Mouse (Mus musculus) CH12.LX (cell line): Measurements from ENCODE around the gene Fam20a.

Experiments used
- CHD2 ChIP-seq: IDR thresholded peaks from 2 replicates; pipeline ENCODE4 v1.6.1; 2011; ENCODE audit warnings: low read length, improper control_type of control experiment
- CTCF ChIP-seq, 2 experiments: IDR thresholded peaks in 1 of 2; conservative IDR thresholded peaks in 1 of 2; 2 replicates each; pipeline ENCODE4 v1.5.1; 2011 to 2012; ENCODE audit warnings: low read depth in 2 of 2, low read length in 2 of 2, improper control_type of control experiment in 1 of 2, inconsistent platforms in 1 of 2, mild to moderate bottlenecking in 1 of 2, moderate library complexity in 1 of 2
- MAX ChIP-seq: IDR thresholded peaks from 2 replicates; pipeline ENCODE4 v1.6.1; 2011; ENCODE audit warnings: low read length, improper control_type of control experiment
- MXI1 ChIP-seq: IDR thresholded peaks from 2 replicates; pipeline ENCODE4 v1.6.1; 2011; ENCODE audit warnings: mild to moderate bottlenecking, low read depth, low read length, improper control_type of control experiment
- SIN3A ChIP-seq: IDR thresholded peaks from 2 replicates; pipeline ENCODE4 v1.6.1; 2012; ENCODE audit warnings: low read length, improper control_type of control experiment, inconsistent platforms
- USF2 ChIP-seq: conservative IDR thresholded peaks from 2 replicates; pipeline ENCODE4 v1.6.1; 2011; ENCODE audit warnings: low read depth, low read length, improper control_type of control experiment
- ZC3H11A ChIP-seq: IDR thresholded peaks from 2 replicates; pipeline ENCODE4 v1.6.1; 2012; ENCODE audit warnings: low read depth, mild to moderate bottlenecking, inconsistent platforms, low read length, improper control_type of control experiment
- ZKSCAN1 ChIP-seq: IDR thresholded peaks from 2 replicates; pipeline ENCODE4 v1.6.1; 2012; ENCODE audit warnings: low read depth, inconsistent platforms, low read length, improper control_type of control experiment, borderline replicate concordance

DNA sequence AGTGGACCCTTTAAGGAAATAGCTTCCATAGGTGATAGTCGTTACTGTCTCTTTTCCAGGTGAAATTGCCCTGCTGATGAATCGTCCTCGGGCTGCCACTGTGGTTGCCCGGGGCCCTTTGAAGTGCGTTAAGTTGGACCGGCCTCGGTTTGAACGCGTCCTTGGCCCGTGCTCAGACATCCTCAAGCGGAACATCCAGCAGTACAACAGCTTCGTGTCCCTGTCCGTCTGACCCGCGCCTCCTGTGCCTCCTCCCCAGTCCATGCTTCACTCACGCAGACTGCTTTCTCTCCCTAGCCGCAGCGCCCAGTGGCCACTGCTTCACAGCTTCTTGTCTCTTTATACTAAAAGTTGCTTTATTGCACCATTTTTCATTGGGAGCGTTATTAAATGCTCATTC, 54.7 kb downstream of the Fam20a start:
- TF ChIP-seq SIN3A (no peak), CTCF (conservative IDR thresholded peaks at IDR 0.05 in 1 of 2, IDR thresholded peaks at IDR 0.05 in 1 of 2; ENCODE audit: low read depth in 2 of 2, low read length in 2 of 2) (no peak), USF2 (no peak), CHD2 (no peak), ZKSCAN1 (no peak), MAX (no peak), ZC3H11A (no peak), MXI1 (no peak)
